Mouse (Mus musculus) E14TG2a.4 (cell line): Measurements from ENCODE around the gene Sri.
"Not testable (repeated sequence)": the region's sequence is repeated elsewhere in the genome, so short reads cannot be mapped to it uniquely, and the experiment has no call there.

ENCODE experiments used
- H3K27me3 ChIP-seq: 2 replicates; pipeline ENCODE4 v1.6.1; 2014; ENCODE audit warnings: low read length, control low read depth; ENCODE audit not compliant: insufficient read depth
- H3K36me3 ChIP-seq: 2 replicates; pipeline ENCODE4 v1.6.1; 2014; ENCODE audit warnings: low read length, control low read depth; ENCODE audit not compliant: insufficient read depth
- H3K4me1 ChIP-seq: replicated peaks from 2 replicates; pipeline ENCODE4 v1.6.1; 2014; ENCODE audit warnings: low read depth, low read length, control low read depth
- H3K4me3 ChIP-seq: replicated peaks from 2 replicates; pipeline ENCODE4 v1.5.1; 2014; ENCODE audit warnings: mild to moderate bottlenecking, low read length
- H3K9me3 ChIP-seq: 2 replicates; pipeline ENCODE4 v1.6.1; 2014; ENCODE audit warnings: low read length, control low read depth
- CTCF ChIP-seq: conservative IDR thresholded peaks from 2 replicates; pipeline ENCODE4 v1.5.1; 2014; ENCODE audit warnings: low read length
- NANOG ChIP-seq: IDR thresholded peaks from 2 replicates; pipeline ENCODE4 v1.6.1; 2014; ENCODE audit warnings: borderline replicate concordance, low read length, mixed read lengths
- POU5F1 ChIP-seq: IDR thresholded peaks from 2 replicates; pipeline ENCODE4 v1.6.1; 2014; ENCODE audit warnings: low read length, borderline replicate concordance

The Sri gene

DNA sequence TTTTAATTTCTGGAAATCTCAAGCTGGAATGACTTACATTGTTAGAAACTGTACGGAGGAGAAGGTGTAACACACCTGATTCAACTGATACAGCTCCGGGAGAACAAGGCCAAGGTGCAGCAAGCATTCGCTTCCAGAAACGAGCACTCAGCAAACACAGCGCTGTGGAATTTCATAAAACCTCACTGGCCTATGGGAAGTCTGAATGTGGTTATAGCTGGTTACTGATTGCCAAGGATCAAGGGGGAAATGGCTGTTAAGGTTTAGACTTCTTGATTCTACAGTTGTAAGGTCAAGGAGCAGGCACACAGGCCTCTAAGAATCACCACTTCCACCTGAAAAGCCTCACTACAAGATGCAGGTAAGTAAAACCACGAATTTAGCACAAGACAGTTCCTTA lies at the start of gene Sri:
Sri (plus strand) TSS at position 224 of the 400 bp plus-strand sequence.
- Histone ChIP-seq H3K36me3 (no peaks in the 10 kb centered on the region), H3K4me3 (no peak within 1 kb of the TSS), H3K27me3 (no peaks in the 10 kb centered on the region), H3K4me1 (no peaks in the 10 kb centered on the region), H3K9me3 (peaks cover 11% of the 10 kb centered on the region)
- TF ChIP-seq CTCF, result no peak
- TF ChIP-seq POU5F1, result no peak
- no peak for TF ChIP-seq NANOG

GRCm38 (mm10) chr5:7996401-7997044 lies 49.4 kb upstream of the Sri start:
- H3K36me3 ChIP-seq, result no peaks in the 10 kb centered on the region
- H3K4me3 ChIP-seq, result no peak overlapping the region
- peaks cover 10% of the 10 kb centered on the region for H3K9me3 ChIP-seq
- H3K27me3 ChIP-seq, result no peaks in the 10 kb centered on the region
- peak; percentile 69 for TF ChIP-seq CTCF
- TF ChIP-seq POU5F1, result no peak
- H3K4me1 ChIP-seq, result no peaks in the 10 kb centered on the region

GRCm38 (mm10) chr5:7997086-7997485 lies 48.8 kb upstream of the Sri start:
- no peak for TF ChIP-seq NANOG
- no peak for TF ChIP-seq POU5F1
- no peak for TF ChIP-seq CTCF
- H3K9me3 ChIP-seq, result peaks cover 14% of the 10 kb centered on the region
- H3K27me3 ChIP-seq, result no peaks in the 10 kb centered on the region
- H3K4me1 ChIP-seq, result no peaks in the 10 kb centered on the region
- H3K36me3 ChIP-seq, result no peaks in the 10 kb centered on the region
- H3K4me3 ChIP-seq, result no peak overlapping the region

DNA sequence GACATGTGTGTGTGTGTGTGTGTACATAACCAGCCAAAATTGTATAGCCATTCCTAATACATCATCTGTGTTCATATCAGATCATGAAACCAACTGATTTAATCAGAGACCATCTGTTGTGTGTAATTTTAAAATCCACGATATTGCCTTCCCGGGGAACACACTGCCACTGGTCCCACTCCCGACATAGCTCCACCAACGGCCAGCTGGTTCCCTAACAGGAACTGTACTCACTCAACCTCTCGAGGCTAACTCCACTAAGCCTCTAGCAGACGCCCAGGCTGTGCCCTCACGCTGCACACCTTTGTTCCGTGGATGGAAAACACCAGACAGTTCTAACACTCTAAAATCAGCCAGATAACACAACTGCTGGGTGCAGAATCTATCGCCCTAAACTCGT lies 45.4 kb upstream of the Sri start:
- no peaks in the 10 kb centered on the region for H3K4me1 ChIP-seq
- H3K27me3 ChIP-seq, result no peaks in the 10 kb centered on the region
- no peaks in the 10 kb centered on the region for H3K36me3 ChIP-seq
- TF ChIP-seq CTCF (no peak), NANOG (no peak), POU5F1 (no peak)
- H3K4me3 ChIP-seq, result no peak overlapping the region
- H3K9me3 ChIP-seq, result peaks cover 19% of the 10 kb centered on the region

DNA sequence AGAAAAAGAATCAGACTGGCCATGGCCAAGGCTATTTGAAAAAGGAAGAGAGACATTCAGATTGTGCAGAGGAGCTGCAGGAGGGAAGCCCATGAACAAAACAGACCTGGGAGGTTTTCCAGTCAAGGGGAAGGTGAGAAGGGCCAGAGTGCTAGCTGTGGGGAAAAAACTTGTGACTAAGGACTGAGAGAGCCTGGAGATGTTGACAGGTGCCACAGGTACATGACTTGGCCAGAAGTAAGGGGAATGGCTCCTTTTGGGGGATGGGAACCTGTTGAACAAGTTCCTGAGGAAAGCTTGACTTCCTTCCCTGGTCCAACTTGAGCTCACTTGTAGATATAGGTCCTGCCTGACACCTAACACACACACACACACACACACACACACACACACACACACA lies 43.1 kb upstream of the Sri start:
- Histone ChIP-seq H3K4me3 (no peak overlapping the region), H3K27me3 (no peaks in the 10 kb centered on the region), H3K9me3 (peaks cover 19% of the 10 kb centered on the region), H3K4me1 (no peaks in the 10 kb centered on the region), H3K36me3 (no peaks in the 10 kb centered on the region)
- no peak for TF ChIP-seq CTCF
- TF ChIP-seq NANOG, result no peak

- no peaks in the 10 kb centered on the region for H3K36me3 ChIP-seq
- H3K4me3 ChIP-seq, result no peak overlapping the region
- no peaks in the 10 kb centered on the region for H3K27me3 ChIP-seq
- peaks cover 28% of the 10 kb centered on the region for H3K9me3 ChIP-seq
- no peaks in the 10 kb centered on the region for H3K4me1 ChIP-seq
- TF ChIP-seq POU5F1 (no peak), CTCF (no peak), NANOG (no peak)
These were observed 32.6 kb upstream of the Sri start for GRCm38 (mm10) chr5:8013276-8013675.

- H3K36me3 ChIP-seq, H3K9me3 ChIP-seq, H3K4me3 ChIP-seq, H3K27me3 ChIP-seq: not testable (repeated sequence)
- peaks cover 10% of the 10 kb centered on the region for H3K4me1 ChIP-seq
- peak; percentile 19; the same call in 1 of the 2 replicates for TF ChIP-seq NANOG
These were observed 11.3 kb upstream of the Sri start for GRCm38 (mm10) chr5:8034596-8034995.

GRCm38 (mm10) chr5:8053827-8054226 lies 7.9 kb downstream of the Sri start:
- H3K27me3 ChIP-seq, result no peaks in the 10 kb centered on the region; the same call in 1 of the 2 replicates
- H3K9me3 ChIP-seq, result no peaks in the 10 kb centered on the region
- H3K36me3 ChIP-seq, result peaks cover 6% of the 10 kb centered on the region
- TF ChIP-seq CTCF (no peak), POU5F1 (no peak), NANOG (no peak)
- H3K4me1 ChIP-seq, result peaks cover 35% of the 10 kb centered on the region
- no peak overlapping the region for H3K4me3 ChIP-seq

DNA sequence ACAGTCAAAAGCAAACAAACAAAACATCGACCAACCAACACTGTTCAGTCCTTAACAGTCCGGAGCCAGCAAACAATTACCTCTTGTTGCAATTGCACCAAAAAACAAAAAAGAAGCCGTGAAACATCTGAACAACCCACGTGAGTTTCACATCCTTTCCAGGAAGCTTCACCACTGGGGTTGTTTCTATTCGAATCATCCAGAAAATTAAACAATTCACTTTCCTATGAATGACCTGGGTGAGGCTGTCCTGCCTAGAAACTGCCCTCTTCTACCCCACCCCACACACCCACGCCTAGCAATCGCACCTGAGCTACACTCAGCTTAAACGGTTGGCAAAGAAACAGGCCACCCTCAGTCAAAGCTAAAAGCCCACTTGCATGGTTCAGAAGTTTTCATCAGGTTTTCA lies 9.8 kb downstream of the Sri start:
- Histone ChIP-seq H3K9me3 (no peaks in the 10 kb centered on the region), H3K4me1 (peaks cover 35% of the 10 kb centered on the region), H3K36me3 (peaks cover 21% of the 10 kb centered on the region), H3K4me3 (peak overlapping the region; percentile 84), H3K27me3 (no peaks in the 10 kb centered on the region; the same call in 1 of the 2 replicates)
- TF ChIP-seq CTCF, result no peak
- no peak for TF ChIP-seq NANOG
- no peak for TF ChIP-seq POU5F1
